Mouse (Mus musculus) lung, postnatal 0 days (tissue): ENCODE data around the gene Fbrsl1. TPM values are rescaled to one million over a fixed set of nuclear protein-coding genes. Genes with fewer than 3 reads are reported as not detected.
A peak's percentile ranks its signal among the peaks of the same experiment; 100 is the strongest.

ENCODE experiments used
- ATAC-seq: fragments of 200-750 bp; cut with Nextera tagmentation; 2 replicates; pipeline ENCODE4 v1.8.0; 2017; ENCODE audit warnings: moderate library complexity
- DNase-seq: peaks from one replicate; pipeline ENCODE4 v3.0.0-alpha.2; 2016; ENCODE audit warnings: low spot score
- H3K27ac ChIP-seq: fragments of 300-500 bp; sonication (generic); 2 replicates; pipeline ENCODE4 v1.5.1; 2014; ENCODE audit warnings: antibody characterized with exemption, mild to moderate bottlenecking, low read length, mixed read lengths
- H3K27me3 ChIP-seq: fragments of 300-500 bp; sonication (generic); replicated peaks from 2 replicates; pipeline ENCODE4 v1.6.1; 2014; ENCODE audit warnings: low read length, mixed read lengths; ENCODE audit not compliant: insufficient read depth
- H3K36me3 ChIP-seq: fragments of 300-500 bp; sonication (generic); 2 replicates; pipeline ENCODE4 v1.6.1; 2014; ENCODE audit warnings: low read length, mixed read lengths; ENCODE audit not compliant: insufficient read depth
- H3K4me1 ChIP-seq: fragments of 300-500 bp; sonication (generic); 2 replicates; pipeline ENCODE4 v1.6.1; 2014; ENCODE audit warnings: antibody characterized with exemption, low read depth, low read length, mixed read lengths; ENCODE audit not compliant: insufficient read depth
- H3K4me2 ChIP-seq: fragments of 300-500 bp; sonication (generic); replicated peaks from 2 replicates; pipeline ENCODE4 v1.6.1; 2014; ENCODE audit warnings: low read depth, mild to moderate bottlenecking, low read length, moderate library complexity, mixed read lengths
- H3K4me3 ChIP-seq: fragments of 300-500 bp; sonication (generic); 2 replicates; pipeline ENCODE4 v1.5.1; 2014; ENCODE audit warnings: low read depth, low read length
- H3K9ac ChIP-seq: fragments of 300-500 bp; sonication (generic); replicated peaks from 2 replicates; pipeline ENCODE4 v1.6.1; 2014; ENCODE audit warnings: low read depth, mild to moderate bottlenecking
- H3K9me3 ChIP-seq: fragments of 300-500 bp; sonication (generic); 2 replicates; pipeline ENCODE4 v1.6.1; 2016; ENCODE audit warnings: low read length, mixed read lengths
- CTCF ChIP-seq: IDR thresholded peaks from 2 replicates; pipeline ENCODE4 v1.5.1; 2016; ENCODE audit warnings: antibody characterized with exemption, mild to moderate bottlenecking
- EP300 ChIP-seq: IDR thresholded peaks from 2 replicates; pipeline ENCODE4 v1.6.1; 2016; ENCODE audit warnings: antibody characterized with exemption, mild to moderate bottlenecking, control low read depth
- WGBS: fragments of 180-500 bp; shearing (Covaris S2); extraction: QIAGEN DNeasy Blood & Tissue Kit; methylation state at CpG from one replicate; pipeline ENCODE4 v1.1.7; 2014; 5-methylcytosine and 5-hydroxymethylcytosine counted together
- polyA plus RNA-seq: library from polyadenylated mRNA; unstranded; fragments of >200 nt; fragmentation: Nextera tagmentation; extraction: Ambion mirVana; gene quantifications from 2 replicates; pipeline ENCODE4 v1.2.1, GENCODE M21; 2015

Gene Fbrsl1
- polyA plus RNA-seq, 1 experiment from 2014 or later: 10.4 TPM

DNA sequence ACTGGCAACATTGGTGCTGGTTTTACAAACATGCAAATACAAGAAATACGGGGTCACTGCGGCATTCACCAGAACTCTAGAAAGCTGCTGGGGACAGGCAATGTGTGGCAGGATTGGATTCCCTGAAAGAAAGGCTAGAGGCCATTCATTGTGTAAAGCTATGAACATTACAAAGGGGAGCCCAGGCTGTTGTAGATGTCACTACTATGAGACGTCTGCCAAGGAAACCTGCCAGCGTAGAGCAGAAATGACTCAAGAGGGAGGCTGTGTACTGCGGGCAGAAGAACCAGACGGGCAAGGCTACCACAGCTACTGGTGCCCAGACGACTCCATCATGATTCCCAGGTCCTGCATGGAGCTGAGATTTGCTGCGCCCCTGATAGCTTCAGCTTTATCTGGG, 47.2 kb downstream of the Fbrsl1 start:
- peaks cover 2% of the 10 kb centered on the region; the same call in 1 of the 2 replicates for H3K36me3 ChIP-seq
- H3K9me3 ChIP-seq: no peaks in the 10 kb centered on the region
- H3K27ac ChIP-seq: no peak overlapping the region
- no peak for DNase-seq
- no peak for ATAC-seq
- H3K9ac ChIP-seq: no peak overlapping the region
- no peak overlapping the region for H3K4me3 ChIP-seq
- H3K27me3 ChIP-seq: no peaks in the 10 kb centered on the region
- no peak overlapping the region for H3K4me2 ChIP-seq
- H3K4me1 ChIP-seq: no peaks in the 10 kb centered on the region
- TF ChIP-seq EP300 (no peak), CTCF (no peak)
- 87% methylated on average over 8 of the region's 8 CpGs for WGBS

DNA sequence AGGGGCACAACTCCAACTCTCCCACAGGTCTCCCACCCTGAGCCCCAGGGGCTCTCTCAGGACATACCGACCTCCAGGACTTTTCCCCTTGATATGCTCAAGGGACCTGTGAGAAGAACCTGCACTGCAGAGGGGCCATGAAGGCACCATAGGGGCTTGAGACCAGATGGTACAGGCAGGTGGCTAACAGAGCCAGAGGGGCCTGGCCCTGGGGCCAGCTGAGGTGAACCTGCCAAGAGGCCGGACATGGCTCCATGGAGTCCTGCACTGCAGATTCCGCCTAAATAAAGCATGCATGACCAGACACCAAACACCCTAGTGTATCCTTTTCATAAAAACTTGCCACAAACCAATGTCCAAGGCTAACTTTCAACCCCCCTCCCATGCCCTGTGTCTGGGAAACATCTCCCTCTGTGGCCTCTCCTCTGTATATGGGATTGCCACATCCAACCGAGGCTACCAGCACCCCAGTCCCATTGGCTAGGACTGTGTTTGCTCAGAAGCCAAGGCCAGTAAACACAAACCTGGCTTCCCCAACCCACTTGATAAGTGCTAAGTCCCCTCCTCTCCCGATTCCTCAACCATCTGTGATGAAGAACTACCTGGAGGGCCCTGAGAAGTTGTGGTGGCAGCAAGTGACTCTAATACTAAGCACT, 53.2 kb downstream of the Fbrsl1 start:
- H3K9me3 ChIP-seq: no peaks in the 10 kb centered on the region
- no peak overlapping the region for H3K4me2 ChIP-seq
- no peak for DNase-seq
- no peak overlapping the region for H3K9ac ChIP-seq
- TF ChIP-seq CTCF (no peak), EP300 (no peak)
- 0 out of 2 replicates have a peak, but pooled peaks cover 5% of the 10 kb centered on the region for H3K36me3 ChIP-seq
- H3K4me3 ChIP-seq: no peak overlapping the region
- WGBS: 78% methylated on average over 5 of the region's 5 CpGs
- H3K4me1 ChIP-seq: no peaks in the 10 kb centered on the region
- no peak overlapping the region for H3K27ac ChIP-seq
- no peaks in the 10 kb centered on the region for H3K27me3 ChIP-seq
- ATAC-seq: no peak

DNA sequence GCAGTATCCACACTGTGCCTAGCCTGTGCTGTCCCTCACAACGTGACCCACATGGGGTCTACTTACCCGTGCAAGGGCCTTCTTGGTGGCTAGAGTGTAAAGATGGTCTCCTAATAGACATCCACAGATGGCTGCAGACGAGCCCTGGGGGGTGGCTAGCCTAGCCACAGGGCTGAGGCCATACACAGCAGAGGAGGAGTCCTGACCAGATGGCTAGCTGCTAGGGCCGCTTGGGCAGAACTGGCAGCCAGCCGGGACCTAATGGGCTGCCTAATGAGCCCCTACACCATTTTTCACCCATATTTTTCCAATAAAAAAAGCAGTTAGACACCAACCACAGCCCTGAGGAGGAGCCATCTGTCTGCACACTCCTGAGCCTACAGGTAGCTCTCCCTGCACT, 55.6 kb downstream of the Fbrsl1 start:
- Histone ChIP-seq H3K4me2 (no peak overlapping the region), H3K4me1 (no peaks in the 10 kb centered on the region), H3K27ac (no peak overlapping the region), H3K9me3 (no peaks in the 10 kb centered on the region), H3K36me3 (0 out of 2 replicates have a peak, but pooled peaks cover 5% of the 10 kb centered on the region), H3K27me3 (no peaks in the 10 kb centered on the region), H3K4me3 (no peak overlapping the region), H3K9ac (no peak overlapping the region)
- DNase-seq (no peak), ATAC-seq (no peak)
- TF ChIP-seq EP300: no peak
- TF ChIP-seq CTCF: no peak
- 77% methylated on average over 5 of the region's 5 CpGs for whole genome bisulfite sequencing

DNA sequence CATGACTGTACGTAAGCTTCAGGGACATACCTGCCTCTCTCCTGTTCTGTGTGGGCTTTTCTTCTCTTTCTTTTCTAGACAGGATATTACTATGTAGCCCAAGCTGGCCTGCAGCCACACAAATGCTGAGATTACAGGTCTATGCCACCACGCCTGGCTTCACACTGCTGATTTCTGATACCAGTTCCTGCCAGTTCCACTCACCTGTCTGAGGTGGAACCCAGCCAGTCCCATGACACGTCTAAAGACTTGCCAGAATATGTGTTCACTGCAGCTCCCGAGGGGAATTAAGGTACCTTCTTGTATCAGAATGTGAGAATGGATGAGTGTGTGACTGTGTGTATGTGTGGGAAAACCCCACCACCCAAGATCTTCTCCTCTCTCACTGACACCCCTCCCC, 57.7 kb downstream of the Fbrsl1 start:
- H3K4me2 ChIP-seq: no peak overlapping the region
- no peak for DNase-seq
- no peaks in the 10 kb centered on the region for H3K9me3 ChIP-seq
- no peaks in the 10 kb centered on the region for H3K36me3 ChIP-seq
- no peak for ATAC-seq
- peaks cover 5% of the 10 kb centered on the region; the same call in 1 of the 2 replicates for H3K4me1 ChIP-seq
- no peak overlapping the region for H3K27ac ChIP-seq
- WGBS: 78% methylated on average over 4 of the region's 4 CpGs
- no peak overlapping the region for H3K9ac ChIP-seq
- TF ChIP-seq CTCF: no peak
- 0 out of 2 replicates have a peak, but pooled peaks cover 3% of the 10 kb centered on the region for H3K27me3 ChIP-seq
- no peak overlapping the region for H3K4me3 ChIP-seq

DNA sequence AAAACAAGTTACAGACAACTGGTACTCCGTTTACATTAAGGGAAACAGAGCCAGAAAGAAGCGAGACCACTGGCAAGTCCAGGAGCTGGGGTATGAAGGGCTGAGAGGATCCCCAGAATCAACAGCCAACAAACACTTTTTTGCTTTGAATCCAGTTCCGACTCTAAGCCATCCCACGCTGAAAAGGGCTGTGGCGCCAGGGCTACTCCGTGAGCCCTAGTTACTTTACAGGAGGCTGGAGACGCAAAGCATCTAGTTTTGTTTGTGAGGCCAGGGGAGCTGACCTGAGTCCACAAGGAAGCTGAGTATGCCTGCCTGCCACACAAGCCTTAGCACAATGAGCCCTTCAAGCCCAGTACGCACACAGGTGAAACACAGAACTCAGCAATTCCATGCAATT, 61.0 kb downstream of the Fbrsl1 start:
- H3K4me3 ChIP-seq: peak overlapping the region; percentile 44
- peak overlapping the region; percentile 81 for H3K4me2 ChIP-seq
- 0 out of 2 replicates have a peak, but pooled peaks cover 3% of the 10 kb centered on the region for H3K27me3 ChIP-seq
- 18% methylated on average over 8 of the region's 8 CpGs for WGBS
- H3K4me1 ChIP-seq: peaks cover 5% of the 10 kb centered on the region; the same call in 1 of the 2 replicates
- no peaks in the 10 kb centered on the region for H3K36me3 ChIP-seq
- ATAC-seq: no peak
- no peak for TF ChIP-seq CTCF
- no peak for TF ChIP-seq EP300
- DNase-seq: no peak
- H3K9ac ChIP-seq: no peak overlapping the region
- H3K9me3 ChIP-seq: no peaks in the 10 kb centered on the region
- no peak overlapping the region for H3K27ac ChIP-seq

DNA sequence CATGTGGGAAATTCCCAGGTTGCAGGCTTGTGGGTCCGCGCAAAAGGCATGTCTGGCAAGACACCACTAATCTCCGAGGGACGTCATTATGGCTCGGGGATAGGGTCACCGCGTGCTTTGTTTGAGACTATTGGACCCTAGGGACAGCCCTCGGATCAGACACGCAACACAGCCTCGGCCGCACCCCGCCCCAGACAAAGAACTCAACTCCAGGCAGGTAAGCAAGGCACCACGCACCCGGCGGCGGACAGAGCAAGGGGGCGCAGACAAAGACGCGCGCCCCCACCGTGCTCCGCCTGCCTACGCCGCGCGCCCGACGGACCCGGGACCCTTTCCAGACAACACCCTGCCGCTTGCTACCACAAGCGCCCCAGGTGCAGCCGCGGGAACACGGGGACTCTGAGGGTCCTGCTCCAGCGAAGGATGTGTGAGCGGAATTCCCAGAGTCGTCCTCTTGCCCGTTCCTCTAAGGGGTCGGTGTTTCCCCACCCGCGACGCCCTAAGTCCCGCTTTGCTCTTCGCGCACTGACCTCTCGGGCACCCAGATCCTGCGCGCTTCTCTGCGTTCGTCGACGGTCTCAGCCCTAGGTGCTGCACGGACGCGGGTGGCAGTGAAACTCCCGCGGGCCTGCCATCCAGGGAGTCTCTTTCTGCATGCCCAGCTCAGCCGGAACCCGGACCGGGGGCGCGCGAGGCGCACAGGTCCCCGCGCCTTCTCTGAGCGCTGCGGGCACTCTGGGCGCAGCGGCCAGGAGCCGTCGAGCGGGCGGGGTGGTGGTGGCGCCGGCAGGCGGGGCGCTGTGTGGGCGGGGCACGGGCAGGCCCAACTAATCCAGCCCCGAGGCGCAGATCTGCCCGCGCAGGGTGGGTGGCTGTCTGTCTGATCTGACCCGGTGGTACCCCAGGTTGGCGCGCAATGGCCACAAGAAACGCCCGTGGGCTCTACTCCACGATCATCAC, 61.7 kb downstream of the Fbrsl1 start:
- ATAC-seq (peak; percentile 90), DNase-seq (peak; percentile 48)
- TF ChIP-seq CTCF: no peak
- no peak for TF ChIP-seq EP300
- Histone ChIP-seq H3K4me2 (peak overlapping the region; percentile 81), H3K4me3 (peak overlapping the region; percentile 44), H3K9ac (no peak overlapping the region), H3K36me3 (no peaks in the 10 kb centered on the region), H3K27ac (no peak overlapping the region), H3K27me3 (0 out of 2 replicates have a peak, but pooled peaks cover 3% of the 10 kb centered on the region), H3K9me3 (no peaks in the 10 kb centered on the region), H3K4me1 (peaks cover 5% of the 10 kb centered on the region; the same call in 1 of the 2 replicates)
- 1% methylated on average over 87 of the region's 90 CpGs for WGBS
